Mouse (Mus musculus): ENCODE results near the gene Olfr31. TPM values are rescaled to one million over a fixed set of nuclear protein-coding genes. Genes with fewer than 3 reads are reported as not detected.
A peak's percentile ranks its signal among the peaks of the same experiment; 100 is the strongest.

The Olfr31 gene
- under 1 TPM in 1 of 2 experiments, not detected in 1; 0.43 TPM for polyA plus RNA-seq (2017; shearing (Covaris generic))

GRCm38 (mm10) chr14:14322528-14322927, at the start of gene Olfr31:
Gene Olfr31 (plus strand): TSS chr14:14322828.
- ATAC-seq = no peak

- peak; percentile 99 for ATAC-seq
Observed at GRCm38 (mm10) chr14:14294426-14294825, 28.2 kb upstream of the Olfr31 start.

GRCm38 (mm10) chr14:14308938-14309337, 13.7 kb upstream of the Olfr31 start:
- no peak for ATAC-seq

GRCm38 (mm10) chr14:14309416-14309815, 13.2 kb upstream of the Olfr31 start:
- no peak for ATAC-seq

GRCm38 (mm10) chr14:14345113-14345871, 22.7 kb downstream of the Olfr31 start:
- peak; percentile 72 for ATAC-seq

DNA sequence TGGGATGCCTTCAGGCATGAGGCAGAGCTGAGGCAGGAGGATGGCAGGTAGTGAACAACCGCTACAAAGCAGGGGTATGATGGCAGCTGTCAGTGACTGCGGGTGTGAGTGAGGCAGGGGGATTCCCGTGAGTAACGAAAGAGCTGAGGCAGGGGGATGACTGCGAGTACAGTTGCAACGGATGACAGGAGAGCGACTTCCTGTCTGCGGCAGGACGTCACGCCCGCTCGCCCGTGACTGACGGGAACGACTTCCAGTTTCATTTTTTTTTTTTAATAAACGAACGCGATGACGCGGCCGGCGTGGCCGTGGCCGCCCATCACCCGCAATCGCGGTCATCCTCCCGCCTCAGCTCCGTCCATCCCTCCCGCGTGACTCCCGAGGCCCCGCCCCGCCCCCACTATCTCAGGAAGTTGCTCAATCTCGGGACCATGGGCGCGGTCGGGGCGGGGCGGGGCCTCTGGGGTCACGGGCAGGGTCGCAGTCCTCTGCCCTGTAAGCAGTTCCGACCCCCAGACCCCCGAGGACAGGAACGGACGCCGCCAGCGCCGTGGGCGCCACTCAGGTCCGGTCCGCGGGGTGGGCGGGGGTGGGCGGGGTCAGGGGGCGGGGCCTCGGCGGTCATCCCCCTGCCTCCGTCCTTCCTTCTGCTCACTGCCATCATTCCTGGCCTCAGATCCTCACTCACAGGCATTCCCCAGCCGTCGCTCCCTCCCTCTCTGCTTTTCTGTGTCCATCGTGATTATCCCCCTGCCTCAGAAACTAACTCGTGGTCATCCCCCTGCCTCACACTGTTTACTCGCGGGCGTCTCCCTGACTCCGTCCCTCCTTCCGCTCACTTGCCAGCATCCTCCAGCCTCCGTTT, 23.6 kb downstream of the Olfr31 start, which contains the start of gene Il3ra:
Il3ra (plus strand) TSS at position 328 of the 865 bp plus-strand sequence.
- peak; percentile 35 for ATAC-seq

- ATAC-seq = no peak
Observed at GRCm38 (mm10) chr14:14346813-14347100, 24.1 kb downstream of the Olfr31 start.

DNA sequence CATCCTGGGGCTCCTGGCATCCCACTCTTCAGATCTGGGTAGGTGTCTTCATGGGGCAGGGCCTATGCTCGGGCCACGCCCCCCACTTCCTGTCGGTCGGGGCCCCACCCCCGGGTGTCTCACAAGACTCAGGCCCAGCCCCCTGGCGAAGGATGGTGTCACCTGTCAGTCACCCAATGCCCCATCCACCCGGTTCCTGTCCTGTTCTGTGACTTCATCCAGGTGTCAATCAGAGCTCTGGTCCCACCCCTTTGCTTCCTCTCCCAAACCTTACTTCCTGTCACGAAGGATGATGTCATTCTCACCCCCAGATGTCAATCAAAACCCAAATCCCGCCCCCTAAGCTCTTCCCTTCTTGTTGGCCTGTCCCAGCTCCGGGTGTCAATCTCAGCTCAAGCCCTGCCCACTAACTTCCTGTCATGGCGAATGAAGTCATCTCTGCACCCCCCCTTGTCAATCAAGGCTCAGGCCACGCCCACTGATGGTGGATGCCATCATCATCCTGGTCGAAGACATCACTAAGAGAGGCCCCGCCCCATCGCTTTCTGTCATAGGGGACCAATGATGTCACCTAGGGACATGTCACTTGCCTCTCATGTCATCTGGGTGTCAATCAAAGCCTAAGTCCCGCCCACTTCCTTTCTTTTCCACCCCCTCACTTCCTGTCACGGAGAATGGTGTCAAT, 24.7 kb downstream of the Olfr31 start:
- peak; percentile 3 for ATAC-seq

- peak; percentile 1 for ATAC-seq
Observed at GRCm38 (mm10) chr14:14347836-14348621, 25.4 kb downstream of the Olfr31 start.

- no peak for ATAC-seq
Observed at GRCm38 (mm10) chr14:14348674-14349401, 26.2 kb downstream of the Olfr31 start.

GRCm38 (mm10) chr14:14349485-14350262, 27.0 kb downstream of the Olfr31 start:
- ATAC-seq = peak; percentile 2

DNA sequence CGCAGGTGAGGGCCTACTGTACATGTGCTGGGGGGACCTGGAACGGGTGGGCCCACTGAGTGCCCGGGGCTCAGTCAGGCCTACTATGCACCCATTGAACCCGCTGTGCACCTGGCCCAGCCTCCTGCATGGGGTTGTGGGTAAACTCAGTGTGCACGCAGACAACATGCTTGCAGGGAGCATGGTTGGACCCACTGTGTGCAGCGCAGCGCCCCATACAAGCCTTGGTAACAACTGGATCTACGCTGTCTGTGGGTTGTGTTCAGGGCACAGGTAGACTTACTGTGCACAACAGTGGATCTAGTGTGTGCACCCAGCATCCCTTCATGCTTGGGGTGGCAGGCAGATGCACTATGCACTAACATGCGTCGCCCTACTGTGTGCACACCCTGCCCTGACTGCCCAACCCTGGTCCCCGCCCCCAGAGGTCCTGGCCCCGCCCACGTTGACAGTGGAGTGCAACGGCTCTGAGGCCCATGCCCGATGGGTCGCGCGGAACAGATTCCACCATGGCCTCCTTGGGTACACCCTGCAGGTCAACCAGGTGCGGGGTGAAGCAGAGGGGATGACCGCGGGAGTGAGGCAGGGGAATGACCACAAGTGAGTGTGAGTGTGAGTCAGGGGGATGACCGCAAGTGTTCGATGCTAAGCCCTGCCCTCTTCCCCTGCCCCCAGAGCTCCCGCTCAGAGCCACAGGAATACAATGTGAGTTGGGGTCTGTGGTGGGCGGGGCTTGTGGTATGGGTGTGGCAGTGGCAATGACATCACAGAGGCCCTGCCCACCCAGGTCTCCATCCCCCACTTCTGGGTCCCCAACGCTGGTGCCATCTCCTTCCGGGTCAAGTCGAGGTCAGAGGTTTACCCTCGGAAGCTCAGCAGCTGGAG, 27.9 kb downstream of the Olfr31 start:
- ATAC-seq = no peak

- no peak for ATAC-seq
Observed at GRCm38 (mm10) chr14:14351148-14351455, 28.5 kb downstream of the Olfr31 start.

DNA sequence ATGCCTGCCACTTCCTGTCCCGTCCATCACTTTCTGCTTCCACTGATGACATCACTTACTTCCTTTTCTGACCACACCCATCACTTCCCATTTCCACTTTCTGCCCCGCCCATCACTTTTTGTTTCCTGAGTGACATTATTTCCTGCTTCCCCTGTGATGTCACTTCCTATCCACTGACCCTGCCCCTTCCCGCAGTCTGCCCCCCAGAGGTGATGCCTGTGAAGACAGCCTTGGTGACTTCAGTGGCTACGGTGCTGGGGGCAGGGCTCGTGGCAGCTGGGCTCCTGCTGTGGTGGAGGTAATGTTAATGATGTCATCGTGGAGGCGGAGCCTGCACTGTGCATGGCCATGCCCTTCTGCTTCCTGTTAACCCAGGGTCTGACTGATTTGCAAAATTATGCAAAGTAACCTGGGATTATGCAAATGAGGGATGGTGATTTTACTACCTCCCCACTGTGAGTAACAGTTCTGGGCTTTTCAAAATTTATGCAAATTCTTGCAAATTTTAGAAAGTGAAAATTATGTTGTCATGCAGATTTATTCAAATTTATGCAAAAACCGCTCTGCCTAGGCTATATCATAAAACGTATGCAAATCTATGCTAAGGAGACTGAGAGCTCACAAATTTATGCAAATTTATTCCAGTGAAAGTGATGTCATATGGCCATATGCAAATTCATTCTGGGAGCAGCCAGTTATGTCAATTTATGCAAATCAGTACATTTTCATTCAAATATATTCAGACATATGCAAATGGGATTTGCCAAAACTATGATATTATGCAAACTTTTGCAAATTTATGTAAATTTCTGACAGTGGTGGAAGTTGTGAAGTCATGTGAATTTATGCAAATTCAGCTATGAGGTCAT, 29.3 kb downstream of the Olfr31 start:
- peak; percentile 5 for ATAC-seq

- ATAC-seq = peak; percentile 8
Observed at GRCm38 (mm10) chr14:14352606-14353005, 30.0 kb downstream of the Olfr31 start.

GRCm38 (mm10) chr14:14353081-14353732, 30.6 kb downstream of the Olfr31 start:
- ATAC-seq = peak; percentile 6

- peak; percentile 2 for ATAC-seq
Observed at GRCm38 (mm10) chr14:14353740-14354510, 31.3 kb downstream of the Olfr31 start.
